Mouse (Mus musculus): ENCODE results near the gene Gm27029.
"Not testable (repeated sequence)": the region's sequence is repeated elsewhere in the genome, so short reads cannot be mapped to it uniquely, and the experiment has no call there.

Gm27029 gene

GRCm38 (mm10) chr11:101455627-101456026 is 31.0 kb upstream of the Gm27029 start:
- no peak for DNase-seq

- DNase-seq: no peak
Observed at GRCm38 (mm10) chr11:101454702-101455101, 30.1 kb upstream of the Gm27029 start.

GRCm38 (mm10) chr11:101452093-101452774 is 27.6 kb upstream of the Gm27029 start:
- no peak for DNase-seq

- DNase-seq: no peak
Observed at GRCm38 (mm10) chr11:101451536-101451935, 26.9 kb upstream of the Gm27029 start.

GRCm38 (mm10) chr11:101450394-101450793 is 25.8 kb upstream of the Gm27029 start:
- DNase-seq: no peak

- DNase-seq: not testable (repeated sequence)
Observed at GRCm38 (mm10) chr11:101449596-101449995, 25.0 kb upstream of the Gm27029 start.

GRCm38 (mm10) chr11:101448899-101449298 is 24.3 kb upstream of the Gm27029 start:
- no peak for DNase-seq

- DNase-seq: peak; percentile 85
Observed at GRCm38 (mm10) chr11:101448274-101448746, 23.7 kb upstream of the Gm27029 start, which contains the start of gene Ifi35. Gene Ifi35 (plus strand): TSS chr11:101448407.

- DNase-seq: no peak
Observed at GRCm38 (mm10) chr11:101447786-101448185, 23.2 kb upstream of the Gm27029 start.

GRCm38 (mm10) chr11:101446860-101447259 is 22.3 kb upstream of the Gm27029 start:
- not testable (repeated sequence) for DNase-seq

- no peak for DNase-seq
Observed at GRCm38 (mm10) chr11:101446319-101446718, 21.7 kb upstream of the Gm27029 start.

- DNase-seq: no peak
Observed at GRCm38 (mm10) chr11:101442760-101443159, 18.2 kb upstream of the Gm27029 start.

GRCm38 (mm10) chr11:101442127-101442693 is 17.6 kb upstream of the Gm27029 start, which contains the start of gene Rpl27:
Gene Rpl27 (plus strand): TSS chr11:101442298.
- DNase-seq: peak; percentile 94

- not testable (repeated sequence) for DNase-seq
Observed at GRCm38 (mm10) chr11:101441450-101442126, 17.0 kb upstream of the Gm27029 start.

- not testable (repeated sequence) for DNase-seq
Observed at GRCm38 (mm10) chr11:101438006-101438405, 13.4 kb upstream of the Gm27029 start.

- DNase-seq: no peak
Observed at GRCm38 (mm10) chr11:101436916-101437315, 12.3 kb upstream of the Gm27029 start.

GRCm38 (mm10) chr11:101435831-101436230 is 11.2 kb upstream of the Gm27029 start:
- no peak for DNase-seq

- DNase-seq: no peak
Observed at GRCm38 (mm10) chr11:101433396-101433795, 8.8 kb upstream of the Gm27029 start.

GRCm38 (mm10) chr11:101431327-101431726 is 6.7 kb upstream of the Gm27029 start:
- no peak for DNase-seq

- no peak for DNase-seq
Observed at GRCm38 (mm10) chr11:101426165-101426564, 1.6 kb upstream of the Gm27029 start.

- peak; percentile 99 for DNase-seq
Observed at GRCm38 (mm10) chr11:101424925-101425813, 573 bp upstream of the Gm27029 start, which contains the start of the genes Rundc1 and Ptges3l. Gene Rundc1 (plus strand): TSS chr11:101425085. Gene Ptges3l (minus strand): TSS chr11:101425333.

GRCm38 (mm10) chr11:101420148-101420547 is 4.4 kb downstream of the Gm27029 start:
- DNase-seq: no peak
